Mouse (Mus musculus): ENCODE results near the gene Cul3.

GRCm38 (mm10) chr1:80241579-80241978 lies 98.7 kb downstream of the Cul3 start:
- TF ChIP-seq CTCF (IDR thresholded peaks at IDR 0.05; ENCODE audit: low read depth) (no peak), EP300 (IDR thresholded peaks at IDR 0.05; ENCODE audit: low read depth) (no peak)
